Mouse (Mus musculus) liver, embryonic 14.5 days (tissue): ENCODE results near the gene Nadk2.

Experiments
- CTCF ChIP-seq: IDR thresholded peaks from 2 replicates; pipeline ENCODE4 v1.5.1; 2016; ENCODE audit warnings: antibody characterized with exemption, low read depth, control low read depth
- EP300 ChIP-seq: IDR thresholded peaks from 2 replicates; pipeline ENCODE4 v1.6.1; 2016; ENCODE audit warnings: antibody characterized with exemption, low read depth

- TF ChIP-seq EP300 (no peak), CTCF (no peak)
Measured at GRCm38 (mm10) chr15:9073684-9074083, 2.6 kb downstream of the Nadk2 start.
